Mouse (Mus musculus): ENCODE data around the gene Krtap1-5. TPM values are rescaled to one million over a fixed set of nuclear protein-coding genes. Genes with fewer than 3 reads are reported as not detected.
"Not testable (repeated sequence)": the region's sequence is repeated elsewhere in the genome, so short reads cannot be mapped to it uniquely, and the experiment has no call there.

Gene Krtap1-5
- not detected in 2 replicates for polyA plus RNA-seq (2014; fragmentation: Nextera tagmentation; extraction: Ambion mirVana)

DNA sequence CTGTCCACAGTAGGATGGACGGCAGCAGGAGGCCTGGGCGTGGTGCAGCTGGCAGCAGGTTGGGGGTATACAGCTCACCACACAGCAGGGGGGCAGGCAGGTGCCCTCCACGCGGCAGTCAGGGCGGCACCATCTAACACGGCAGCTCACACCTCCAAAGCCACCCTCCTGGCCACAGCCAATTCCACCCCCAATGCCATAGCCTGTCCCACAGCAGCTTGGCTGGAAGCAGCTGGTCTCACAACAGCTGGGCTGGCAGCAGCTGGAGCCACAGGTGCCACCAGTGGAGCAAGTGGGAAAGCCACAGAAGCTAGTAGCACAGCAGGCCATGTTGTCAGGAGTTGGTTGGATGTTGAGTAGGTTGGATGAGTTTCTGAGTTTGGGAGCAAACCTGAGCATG is at the start of gene Krtap1-5:
Gene Krtap1-5, minus strand, starts transcription at position 381 of the 400 bp plus-strand sequence.
- Histone ChIP-seq H3K9ac (ENCODE audit: low read depth, low read length) (no peak within 1 kb of the TSS), H3K27me3 (ENCODE audit: control insufficient read depth, insufficient read depth, low read length) (no peaks in the 10 kb centered on the region)

DNA sequence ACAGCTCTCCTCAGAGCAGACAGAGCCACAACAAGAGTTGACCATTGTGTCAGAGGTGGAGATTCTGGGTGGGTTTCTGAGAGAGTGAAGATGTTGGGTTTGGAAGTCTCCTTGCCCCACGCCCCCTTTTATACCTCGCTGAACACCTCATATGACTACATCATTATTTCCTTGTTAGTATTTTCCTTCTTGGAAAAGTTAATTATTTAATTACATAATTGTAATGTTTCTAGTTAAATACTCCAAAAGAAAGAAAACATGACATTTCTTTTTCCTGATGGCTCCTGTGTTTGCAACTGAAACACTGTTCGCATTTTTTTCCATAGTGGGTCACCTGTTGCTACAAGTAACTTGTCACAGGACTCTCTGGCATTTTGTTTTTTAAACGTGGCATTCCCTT is 47.3 kb upstream of the Krtap1-5 start, which contains the start of gene Krtap4-1:
Gene Krtap4-1, minus strand, starts transcription at position 101 of the 400 bp plus-strand sequence.
- 85% methylated on average over 4 of the region's 4 CpGs for WGBS
- no peaks in the 10 kb centered on the region for H3K36me3 ChIP-seq (ENCODE audit: control insufficient read depth, insufficient read depth, low read length)
- no peaks in the 10 kb centered on the region for H3K27me3 ChIP-seq (ENCODE audit: control insufficient read depth, insufficient read depth, low read length)
- H3K4me1 ChIP-seq (replicated peaks; ENCODE audit: control insufficient read depth, insufficient read depth, low read length): no peaks in the 10 kb centered on the region
- DNase-seq (ENCODE audit: low spot score) (no peak), ATAC-seq (ENCODE audit: low FRiP score) (no peak)
- no peaks in the 10 kb centered on the region for H3K9me3 ChIP-seq (ENCODE audit: control insufficient read depth, low read length)
- H3K4me3 ChIP-seq (ENCODE audit: low read depth, low read length): no peak within 1 kb of the TSS
- H3K9ac ChIP-seq (ENCODE audit: low read depth, low read length): no peak within 1 kb of the TSS
- no peak within 1 kb of the TSS for H3K27ac ChIP-seq (ENCODE audit: low read depth, low read length)
- H3K4me2 ChIP-seq (replicated peaks; ENCODE audit: low read depth, low read length): no peak within 1 kb of the TSS

More for the DNA sequence above, at the start of gene Krtap1-5:
- no peak within 1 kb of the TSS for H3K27ac ChIP-seq (ENCODE audit: low read depth, low read length)
- no peaks in the 10 kb centered on the region for H3K9me3 ChIP-seq (ENCODE audit: control insufficient read depth, low read length)
- no peak for ATAC-seq (ENCODE audit: low FRiP score)
- 97% methylated on average over 6 of the region's 6 CpGs for WGBS
- no peaks in the 10 kb centered on the region for H3K4me1 ChIP-seq (replicated peaks; ENCODE audit: control insufficient read depth, insufficient read depth, low read length)
- H3K36me3 ChIP-seq (ENCODE audit: control insufficient read depth, insufficient read depth, low read length): no peaks in the 10 kb centered on the region
- no peak within 1 kb of the TSS for H3K4me3 ChIP-seq (ENCODE audit: low read depth, low read length)
- no peak for DNase-seq (ENCODE audit: low spot score)
- no peak within 1 kb of the TSS for H3K4me2 ChIP-seq (replicated peaks; ENCODE audit: low read depth, low read length)

DNA sequence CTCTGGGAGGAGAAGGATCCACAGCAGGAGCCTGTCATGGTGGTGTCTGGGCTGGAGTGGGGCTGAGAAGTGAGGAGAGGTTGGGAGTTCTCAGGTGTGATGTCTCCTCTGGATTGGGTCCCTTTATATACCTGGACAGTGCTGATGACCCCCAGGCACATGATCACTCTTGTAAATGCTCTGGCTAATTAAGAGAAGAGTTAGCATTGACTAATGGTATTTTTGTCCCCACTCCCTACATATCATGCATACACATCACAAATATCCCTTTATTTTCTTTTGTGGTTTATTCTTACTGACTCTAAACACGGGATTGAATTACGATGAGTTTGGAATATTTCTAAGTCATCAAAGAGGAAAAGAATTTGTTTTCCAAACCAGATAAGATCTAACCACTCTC is 39.5 kb upstream of the Krtap1-5 start, which contains the start of gene Gm11562:
Gene Gm11562, minus strand, starts transcription at position 101 of the 400 bp plus-strand sequence.
- 91% methylated on average over 2 of the region's 2 CpGs for WGBS
- H3K4me3 ChIP-seq (ENCODE audit: low read depth, low read length): no peak within 1 kb of the TSS
- no peaks in the 10 kb centered on the region for H3K36me3 ChIP-seq (ENCODE audit: control insufficient read depth, insufficient read depth, low read length)
- H3K4me1 ChIP-seq (replicated peaks; ENCODE audit: control insufficient read depth, insufficient read depth, low read length): no peaks in the 10 kb centered on the region
- DNase-seq (ENCODE audit: low spot score) (no peak), ATAC-seq (ENCODE audit: low FRiP score) (no peak)
- H3K27ac ChIP-seq (ENCODE audit: low read depth, low read length): no peak within 1 kb of the TSS
- H3K4me2 ChIP-seq (replicated peaks; ENCODE audit: low read depth, low read length): no peak within 1 kb of the TSS
- H3K9ac ChIP-seq (ENCODE audit: low read depth, low read length): no peak within 1 kb of the TSS
- no peaks in the 10 kb centered on the region for H3K9me3 ChIP-seq (ENCODE audit: control insufficient read depth, low read length)
- no peaks in the 10 kb centered on the region for H3K27me3 ChIP-seq (ENCODE audit: control insufficient read depth, insufficient read depth, low read length)

DNA sequence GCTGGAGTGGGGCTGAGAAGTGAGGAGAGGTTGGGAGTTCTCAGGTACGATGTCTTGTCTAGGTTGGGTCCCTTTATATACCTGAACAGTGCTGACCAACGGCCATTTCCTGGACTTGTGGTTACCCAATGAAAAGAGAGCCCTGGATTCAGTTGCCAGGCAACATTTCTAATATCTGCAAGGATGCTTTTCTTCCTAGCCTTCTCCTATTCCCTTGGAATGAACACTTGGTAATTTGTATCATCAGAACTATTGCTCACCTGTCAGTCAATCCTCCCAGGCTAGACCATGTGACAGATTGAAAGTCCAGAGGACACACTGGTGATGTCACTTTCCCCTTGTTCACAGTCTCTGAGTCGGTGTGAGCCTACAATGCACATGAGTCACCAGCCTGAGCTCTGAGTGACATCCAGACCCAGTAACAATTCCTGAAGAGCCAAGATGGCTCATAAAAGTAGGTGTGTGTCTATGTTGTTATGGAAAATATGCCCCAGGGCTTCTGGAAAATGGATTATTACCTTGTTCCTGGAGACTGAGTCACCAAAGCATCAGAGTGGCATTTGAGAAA is 34.1 kb upstream of the Krtap1-5 start, which contains the start of gene Krtap2-4:
Gene Krtap2-4, minus strand, starts transcription at position 51 of the 568 bp plus-strand sequence.
- no peak within 1 kb of the TSS for H3K9ac ChIP-seq (ENCODE audit: low read depth, low read length)
- ATAC-seq (ENCODE audit: low FRiP score): no peak

DNA sequence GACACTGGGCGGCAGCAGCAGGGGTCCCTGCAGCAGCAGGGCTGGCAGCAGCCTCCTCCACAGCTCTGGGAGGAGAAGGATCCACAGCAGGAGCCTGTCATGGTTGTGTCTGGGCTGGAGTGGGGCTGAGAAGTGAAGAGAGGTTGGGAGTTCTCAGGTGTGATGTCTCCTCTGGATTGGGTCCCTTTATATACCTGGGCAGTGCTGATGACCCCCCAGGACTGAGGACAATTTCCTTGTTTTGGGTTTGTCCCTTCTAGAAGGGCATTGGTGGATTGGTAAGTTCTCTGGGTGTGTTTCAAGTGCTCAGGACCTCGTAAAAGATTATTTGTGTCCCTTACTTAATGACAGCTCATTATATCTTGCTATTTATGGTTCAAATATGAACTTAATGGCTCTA is 29.3 kb upstream of the Krtap1-5 start, which contains the start of gene Gm11937:
Gene Gm11937, minus strand, starts transcription at position 101 of the 400 bp plus-strand sequence.
- not testable (repeated sequence) for H3K9me3 ChIP-seq (ENCODE audit: control insufficient read depth, low read length); H3K9ac ChIP-seq (ENCODE audit: low read depth, low read length)
- 91% methylated on average over 1 of the region's 2 CpGs for WGBS

More for the DNA sequence above, 34.1 kb upstream of the Krtap1-5 start, which contains the start of gene Krtap2-4:
- H3K4me3 ChIP-seq (ENCODE audit: low read depth, low read length): no peak within 1 kb of the TSS
- no peaks in the 10 kb centered on the region for H3K27me3 ChIP-seq (ENCODE audit: control insufficient read depth, insufficient read depth, low read length)
- WGBS: 74% methylated on average over 3 of the region's 3 CpGs
- H3K4me1 ChIP-seq (replicated peaks; ENCODE audit: control insufficient read depth, insufficient read depth, low read length): no peaks in the 10 kb centered on the region
- no peak within 1 kb of the TSS for H3K27ac ChIP-seq (ENCODE audit: low read depth, low read length)
- DNase-seq (ENCODE audit: low spot score): no peak
- no peaks in the 10 kb centered on the region for H3K36me3 ChIP-seq (ENCODE audit: control insufficient read depth, insufficient read depth, low read length)
- H3K9me3 ChIP-seq (ENCODE audit: control insufficient read depth, low read length): no peaks in the 10 kb centered on the region
- H3K4me2 ChIP-seq (replicated peaks; ENCODE audit: low read depth, low read length): no peak within 1 kb of the TSS

DNA sequence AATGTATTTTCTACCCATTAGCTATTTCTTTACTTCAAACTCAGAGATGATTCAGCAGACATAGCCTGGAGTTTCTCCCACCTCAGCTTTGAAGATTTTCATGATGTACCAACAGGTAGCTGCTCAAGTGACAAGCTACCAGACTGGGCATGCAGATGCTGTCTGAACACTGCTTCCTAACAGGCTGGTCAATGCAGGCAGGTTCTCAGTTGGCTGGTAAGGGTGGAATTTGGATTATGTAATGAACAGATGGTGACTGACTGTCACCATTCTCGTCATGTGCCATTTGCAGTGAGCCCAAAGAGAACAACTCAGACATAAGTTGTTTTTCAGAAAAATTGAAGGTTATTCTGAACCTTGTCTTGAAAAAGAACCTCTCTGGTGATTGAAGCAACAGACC is 28.3 kb upstream of the Krtap1-5 start:
- H3K4me2 ChIP-seq (replicated peaks; ENCODE audit: low read depth, low read length): no peak overlapping the region
- no peaks in the 10 kb centered on the region for H3K9me3 ChIP-seq (ENCODE audit: control insufficient read depth, low read length)
- DNase-seq (ENCODE audit: low spot score) (no peak), ATAC-seq (ENCODE audit: low FRiP score) (no peak)
- no peak overlapping the region for H3K27ac ChIP-seq (ENCODE audit: low read depth, low read length)
- 86% methylated on average over 1 of the region's 1 CpGs for whole genome bisulfite sequencing
- no peaks in the 10 kb centered on the region for H3K36me3 ChIP-seq (ENCODE audit: control insufficient read depth, insufficient read depth, low read length)
- no peak overlapping the region for H3K4me3 ChIP-seq (ENCODE audit: low read depth, low read length)
- no peaks in the 10 kb centered on the region for H3K4me1 ChIP-seq (replicated peaks; ENCODE audit: control insufficient read depth, insufficient read depth, low read length)
- no peak overlapping the region for H3K9ac ChIP-seq (ENCODE audit: low read depth, low read length)
- H3K27me3 ChIP-seq (ENCODE audit: control insufficient read depth, insufficient read depth, low read length): no peaks in the 10 kb centered on the region

More for the DNA sequence above, 29.3 kb upstream of the Krtap1-5 start, which contains the start of gene Gm11937:
- not testable (repeated sequence) for H3K4me3 ChIP-seq (ENCODE audit: low read depth, low read length); DNase-seq (ENCODE audit: low spot score); H3K27ac ChIP-seq (ENCODE audit: low read depth, low read length); H3K4me1 ChIP-seq (replicated peaks; ENCODE audit: control insufficient read depth, insufficient read depth, low read length); ATAC-seq (ENCODE audit: low FRiP score); H3K27me3 ChIP-seq (ENCODE audit: control insufficient read depth, insufficient read depth, low read length); H3K4me2 ChIP-seq (replicated peaks; ENCODE audit: low read depth, low read length); H3K36me3 ChIP-seq (ENCODE audit: control insufficient read depth, insufficient read depth, low read length)

DNA sequence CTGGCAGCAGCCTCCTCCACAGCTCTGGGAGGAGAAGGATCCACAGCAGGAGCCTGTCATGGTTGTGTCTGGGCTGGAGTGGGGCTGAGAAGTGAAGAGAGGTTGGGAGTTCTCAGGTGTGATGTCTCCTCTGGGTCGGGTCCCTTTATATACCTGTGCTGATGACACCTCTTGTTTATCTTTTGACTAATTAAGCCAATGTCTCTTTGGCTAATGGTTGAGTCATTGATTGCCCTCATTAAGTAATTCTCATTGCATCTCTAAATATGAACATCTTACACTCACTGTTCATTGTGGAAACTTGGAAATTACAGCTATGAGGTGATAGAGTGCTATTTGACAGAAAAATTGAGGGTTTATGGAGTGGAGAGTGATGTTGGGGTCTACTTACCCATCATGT is 22.4 kb upstream of the Krtap1-5 start, which contains the start of gene Gm11938:
Gene Gm11938, minus strand, starts transcription at position 101 of the 400 bp plus-strand sequence.
- H3K4me2 ChIP-seq (replicated peaks; ENCODE audit: low read depth, low read length); DNase-seq (ENCODE audit: low spot score); H3K27ac ChIP-seq (ENCODE audit: low read depth, low read length); H3K36me3 ChIP-seq (ENCODE audit: control insufficient read depth, insufficient read depth, low read length); H3K4me3 ChIP-seq (ENCODE audit: low read depth, low read length); H3K27me3 ChIP-seq (ENCODE audit: control insufficient read depth, insufficient read depth, low read length); H3K4me1 ChIP-seq (replicated peaks; ENCODE audit: control insufficient read depth, insufficient read depth, low read length); ATAC-seq (ENCODE audit: low FRiP score); H3K9me3 ChIP-seq (ENCODE audit: control insufficient read depth, low read length); H3K9ac ChIP-seq (ENCODE audit: low read depth, low read length): not testable (repeated sequence)
- 62% methylated on average over 1 of the region's 1 CpGs for WGBS

DNA sequence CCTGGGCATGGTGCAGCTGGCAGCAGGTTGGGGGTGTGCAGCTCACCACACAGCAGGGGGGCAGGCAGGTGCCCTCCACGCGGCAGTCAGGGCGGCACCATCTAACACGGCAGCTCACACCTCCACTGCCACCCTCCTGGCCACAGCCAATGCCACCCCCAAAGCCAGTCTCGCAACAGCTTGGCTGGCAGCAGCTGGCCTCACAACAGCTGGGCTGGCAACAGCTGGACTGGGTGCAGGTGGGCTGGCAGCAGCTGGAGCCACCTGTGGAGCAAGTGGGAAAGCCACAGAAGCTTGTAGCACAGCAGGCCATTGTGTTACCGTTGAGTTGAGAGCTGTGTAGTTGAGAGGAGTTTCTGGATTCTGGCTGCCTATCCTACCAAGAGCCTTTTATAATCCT is 16.9 kb upstream of the Krtap1-5 start, which contains the start of gene Krtap9-3:
Gene Krtap9-3, minus strand, starts transcription at position 364 of the 400 bp plus-strand sequence.
- WGBS: 88% methylated on average over 4 of the region's 6 CpGs
- DNase-seq (ENCODE audit: low spot score); H3K4me3 ChIP-seq (ENCODE audit: low read depth, low read length); H3K4me1 ChIP-seq (replicated peaks; ENCODE audit: control insufficient read depth, insufficient read depth, low read length); H3K9me3 ChIP-seq (ENCODE audit: control insufficient read depth, low read length); H3K4me2 ChIP-seq (replicated peaks; ENCODE audit: low read depth, low read length); H3K9ac ChIP-seq (ENCODE audit: low read depth, low read length); ATAC-seq (ENCODE audit: low FRiP score); H3K27ac ChIP-seq (ENCODE audit: low read depth, low read length); H3K27me3 ChIP-seq (ENCODE audit: control insufficient read depth, insufficient read depth, low read length); H3K36me3 ChIP-seq (ENCODE audit: control insufficient read depth, insufficient read depth, low read length): not testable (repeated sequence)

DNA sequence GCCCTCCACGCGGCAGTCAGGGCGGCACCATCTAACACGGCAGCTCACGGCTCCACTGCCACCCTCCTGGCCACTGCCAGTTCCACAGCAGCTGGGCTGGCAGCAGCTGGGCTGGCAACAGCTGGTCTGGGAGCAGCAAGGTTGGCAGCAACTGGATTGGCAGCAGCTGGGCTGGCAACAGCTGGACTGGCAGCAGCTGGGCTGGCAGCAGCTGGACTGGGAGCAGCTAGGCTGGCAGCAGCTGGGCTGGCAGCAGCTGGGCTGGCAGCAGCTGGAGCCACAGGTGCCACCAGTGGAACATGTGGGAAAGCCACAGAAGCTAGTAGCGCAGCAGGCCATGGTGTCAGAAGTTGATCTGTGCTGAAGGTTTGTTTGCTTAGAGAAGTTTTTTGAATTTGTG is 10.2 kb upstream of the Krtap1-5 start, which contains the start of gene Krtap1-3:
Gene Krtap1-3, minus strand, starts transcription at position 359 of the 400 bp plus-strand sequence.
- no peaks in the 10 kb centered on the region for H3K36me3 ChIP-seq (ENCODE audit: control insufficient read depth, insufficient read depth, low read length)
- ATAC-seq (ENCODE audit: low FRiP score) (no peak), DNase-seq (ENCODE audit: low spot score) (no peak)
- H3K4me3 ChIP-seq (ENCODE audit: low read depth, low read length): no peak within 1 kb of the TSS
- no peaks in the 10 kb centered on the region for H3K9me3 ChIP-seq (ENCODE audit: control insufficient read depth, low read length)
- no peak within 1 kb of the TSS for H3K27ac ChIP-seq (ENCODE audit: low read depth, low read length)
- H3K4me1 ChIP-seq (replicated peaks; ENCODE audit: control insufficient read depth, insufficient read depth, low read length): no peaks in the 10 kb centered on the region
- no peak within 1 kb of the TSS for H3K4me2 ChIP-seq (replicated peaks; ENCODE audit: low read depth, low read length)
- no peak within 1 kb of the TSS for H3K9ac ChIP-seq (ENCODE audit: low read depth, low read length)
- WGBS: 86% methylated on average over 4 of the region's 6 CpGs
- no peaks in the 10 kb centered on the region for H3K27me3 ChIP-seq (ENCODE audit: control insufficient read depth, insufficient read depth, low read length)

Data from hindbrain, embryonic 11.5 days (tissue).